Mouse (Mus musculus) ovary, adult 18-20 months (tissue): ENCODE results near the gene Khdc3.
"Not testable (repeated sequence)": the region's sequence is repeated elsewhere in the genome, so short reads cannot be mapped to it uniquely, and the experiment has no call there.

ENCODE experiments used
- DNase-seq: peaks from one replicate; pipeline ENCODE4 v3.0.0; 2022; ENCODE audit warnings: low spot score, mixed read lengths

Khdc3 gene

GRCm38 (mm10) chr9:73102181-73102580, 545 bp downstream of the Khdc3 start, which contains the start of gene Gm20509:
Gm20509 (plus strand) TSS chr9:73102470.
- no peak for DNase-seq

- no peak for DNase-seq
Observed at GRCm38 (mm10) chr9:73103159-73103879, 1.7 kb downstream of the Khdc3 start.

- DNase-seq: no peak
Observed at GRCm38 (mm10) chr9:73103880-73104198, 2.2 kb downstream of the Khdc3 start.

GRCm38 (mm10) chr9:73105141-73105540, 3.5 kb downstream of the Khdc3 start:
- no peak for DNase-seq

- DNase-seq: no peak
Observed at GRCm38 (mm10) chr9:73105771-73106170, 4.1 kb downstream of the Khdc3 start.

- peak; percentile 79 for DNase-seq
Observed at GRCm38 (mm10) chr9:73112919-73113906, 11.6 kb downstream of the Khdc3 start, which contains the start of gene Rsl24d1. Rsl24d1 (plus strand) TSS chr9:73113426.

- DNase-seq: not testable (repeated sequence)
Observed at GRCm38 (mm10) chr9:73116704-73117103, 15.1 kb downstream of the Khdc3 start.

- no peak for DNase-seq
Observed at GRCm38 (mm10) chr9:73118012-73118411, 16.4 kb downstream of the Khdc3 start.

- no peak for DNase-seq
Observed at GRCm38 (mm10) chr9:73121735-73122134, 20.1 kb downstream of the Khdc3 start.

GRCm38 (mm10) chr9:73125043-73125570, 23.5 kb downstream of the Khdc3 start:
- DNase-seq: no peak

GRCm38 (mm10) chr9:73127457-73127856, 25.8 kb downstream of the Khdc3 start:
- no peak for DNase-seq

- DNase-seq: no peak
Observed at GRCm38 (mm10) chr9:73129875-73130274, 28.2 kb downstream of the Khdc3 start.

- DNase-seq: no peak
Observed at GRCm38 (mm10) chr9:73130529-73130928, 28.9 kb downstream of the Khdc3 start.

- DNase-seq: no peak
Observed at GRCm38 (mm10) chr9:73137341-73137886, 35.8 kb downstream of the Khdc3 start.
